Mouse (Mus musculus) urinary bladder, postnatal 14 days (tissue): ENCODE results near the gene Zfp420.

Experiments used
- DNase-seq: peaks from one replicate; pipeline ENCODE4 v3.0.0; 2021; ENCODE audit warnings: low spot score

The Zfp420 gene

GRCm38 (mm10) chr7:29904101-29904500 is 44.3 kb downstream of the Zfp420 start:
- DNase-seq, result no peak

DNA sequence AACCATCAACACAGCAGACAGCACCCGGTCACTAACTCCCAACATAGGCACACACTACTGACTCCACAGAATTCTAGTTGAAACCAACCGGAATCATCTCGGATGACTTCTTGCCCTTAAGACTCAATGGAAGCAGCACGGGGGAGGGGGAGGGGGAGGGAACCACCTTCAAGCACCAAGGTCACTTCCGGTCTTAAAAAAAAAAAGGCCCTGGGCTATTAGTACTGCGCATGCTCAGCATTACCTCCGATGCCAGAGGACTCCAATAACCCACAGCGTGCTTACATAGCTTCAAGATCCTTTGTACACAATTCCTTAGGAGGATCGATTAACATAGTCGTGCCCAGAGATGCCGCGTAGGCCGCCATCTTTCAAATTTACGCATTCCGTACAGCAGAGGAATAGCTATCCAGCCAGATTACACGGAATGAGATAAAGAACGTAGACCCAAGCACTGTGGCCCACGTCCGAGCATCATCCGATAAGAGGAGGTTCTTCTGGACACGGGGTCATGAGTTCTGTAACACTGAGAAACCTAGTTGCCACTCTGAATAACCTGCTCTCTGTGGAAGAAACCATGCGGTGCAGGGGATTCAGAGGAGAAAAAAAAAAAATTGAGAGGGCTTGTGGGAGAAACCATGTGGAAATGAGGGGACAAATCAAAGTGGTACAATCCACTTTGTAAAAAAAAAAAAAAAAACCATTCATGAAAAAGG is 46.3 kb downstream of the Zfp420 start, which contains the start of gene Zfp27:
TSS of gene Zfp27 (minus strand) at position 607 of the 716 bp plus-strand sequence.
- peak; percentile 54 for DNase-seq

DNA sequence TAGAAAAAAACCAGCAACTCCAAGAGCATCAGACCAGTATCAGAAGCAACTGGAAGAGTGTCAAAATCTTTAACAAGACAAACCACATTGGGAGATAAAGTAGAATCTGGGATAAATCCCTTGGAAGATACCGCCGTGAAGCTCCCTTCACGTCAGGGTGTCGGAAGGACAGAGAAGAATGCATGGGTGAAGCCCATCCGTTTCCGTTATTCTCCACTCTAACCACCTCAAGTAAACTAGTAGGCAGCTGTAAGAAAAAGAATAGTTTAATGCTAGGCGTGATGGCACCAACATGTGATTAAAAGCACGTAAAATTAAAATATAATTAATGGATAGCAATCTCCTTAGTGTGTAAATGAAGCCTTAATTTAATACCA is 46.9 kb downstream of the Zfp420 start:
- DNase-seq, result no peak

- no peak for DNase-seq
Observed at GRCm38 (mm10) chr7:29907206-29907605, 47.4 kb downstream of the Zfp420 start.

DNA sequence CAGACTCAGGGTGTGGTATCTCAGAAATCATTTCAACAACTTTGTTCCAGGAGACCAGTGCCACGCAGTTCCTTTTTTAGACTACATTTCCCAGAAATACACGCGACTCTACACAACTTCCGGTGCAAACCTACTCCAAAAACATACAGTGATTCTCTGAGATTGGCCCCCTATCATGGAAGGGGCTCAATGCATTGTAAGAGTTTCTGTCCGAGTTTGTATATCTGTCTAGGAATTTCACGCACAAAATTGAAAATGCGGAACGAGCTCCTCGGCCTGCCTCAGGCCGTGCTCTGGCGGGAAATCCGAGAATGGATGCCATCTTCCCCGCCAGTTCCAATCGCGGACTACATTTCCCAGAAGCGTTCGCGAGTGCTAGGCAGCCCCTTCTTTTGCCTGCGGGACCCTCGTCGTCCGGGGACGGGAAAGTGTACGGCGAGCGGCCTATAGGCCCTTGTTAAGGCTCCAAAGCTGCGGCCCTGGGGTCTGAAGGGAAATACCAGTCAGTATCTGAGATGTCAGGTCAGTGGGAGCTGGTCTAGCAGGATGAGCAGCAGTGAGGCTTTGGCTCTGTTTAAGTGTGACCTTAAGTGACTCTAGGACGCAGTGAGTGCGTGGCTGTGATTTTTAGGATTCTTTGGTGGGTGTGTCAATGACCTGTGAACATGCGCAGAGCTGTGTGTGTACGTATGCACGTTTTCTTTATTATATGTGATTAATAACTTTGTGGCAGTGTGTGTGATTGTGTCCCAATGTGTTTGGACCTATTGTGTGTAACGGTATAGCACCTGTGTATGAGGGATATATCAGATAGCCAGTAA is 48.6 kb downstream of the Zfp420 start, which contains the start of gene Zfp383:
TSS of gene Zfp383 (plus strand) at position 94 of the 821 bp plus-strand sequence.
- peak; percentile 79 for DNase-seq

- DNase-seq, result no peak
Observed at GRCm38 (mm10) chr7:29910252-29910651, 50.5 kb downstream of the Zfp420 start.

- DNase-seq, result no peak
Observed at GRCm38 (mm10) chr7:29912172-29912571, 52.4 kb downstream of the Zfp420 start.

GRCm38 (mm10) chr7:29917371-29918061 is 57.7 kb downstream of the Zfp420 start:
- no peak for DNase-seq

DNA sequence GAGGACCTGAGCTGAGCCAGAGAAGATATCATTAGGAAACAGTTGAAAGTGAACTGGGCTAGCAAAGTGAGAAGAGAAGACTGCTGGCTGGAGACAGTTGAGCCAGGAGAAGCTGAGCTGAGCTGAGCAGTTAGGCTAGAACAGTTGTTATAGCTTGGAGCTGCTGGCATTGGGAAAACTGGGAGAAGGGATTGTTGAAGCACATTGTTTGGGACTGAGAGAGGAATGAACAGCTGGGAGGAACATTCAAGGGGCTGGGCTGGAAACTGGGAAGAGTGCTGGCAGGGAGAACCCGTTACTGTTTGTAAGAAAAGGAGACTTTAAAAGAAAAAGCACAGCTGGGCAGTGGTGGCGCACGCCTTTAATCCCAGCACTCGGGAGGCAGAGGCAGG is 58.3 kb downstream of the Zfp420 start:
- DNase-seq, result no peak

DNA sequence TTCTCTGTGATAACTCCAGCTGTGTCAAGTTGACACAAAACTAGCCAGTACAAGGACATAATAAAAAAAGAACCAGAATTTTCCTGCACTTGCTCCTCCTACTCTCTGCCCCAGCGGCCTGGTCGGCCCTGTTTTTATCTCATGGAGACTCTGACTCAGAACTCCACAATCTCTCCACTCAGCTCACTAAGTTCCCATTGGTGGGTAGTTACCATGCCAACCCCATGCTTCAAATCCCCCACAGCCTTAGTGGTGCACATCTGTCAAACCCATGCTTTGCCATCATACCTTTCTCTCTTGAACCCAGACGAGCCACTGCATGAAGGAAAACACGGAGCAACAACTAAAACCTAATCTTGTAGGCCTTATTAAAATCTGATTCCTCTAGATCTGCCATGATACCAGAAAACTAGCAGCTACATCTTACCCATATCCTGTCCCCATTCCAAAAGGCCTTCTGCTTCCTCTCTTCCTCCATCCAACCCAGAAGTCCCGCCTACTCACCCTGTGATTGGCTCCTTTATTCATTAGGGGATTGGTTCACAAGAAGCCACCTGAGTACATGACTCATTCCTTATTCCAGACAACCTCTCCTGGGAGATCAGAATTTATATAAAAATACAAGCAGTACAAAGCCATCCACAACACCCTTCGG is 61.8 kb downstream of the Zfp420 start:
- no peak for DNase-seq

DNA sequence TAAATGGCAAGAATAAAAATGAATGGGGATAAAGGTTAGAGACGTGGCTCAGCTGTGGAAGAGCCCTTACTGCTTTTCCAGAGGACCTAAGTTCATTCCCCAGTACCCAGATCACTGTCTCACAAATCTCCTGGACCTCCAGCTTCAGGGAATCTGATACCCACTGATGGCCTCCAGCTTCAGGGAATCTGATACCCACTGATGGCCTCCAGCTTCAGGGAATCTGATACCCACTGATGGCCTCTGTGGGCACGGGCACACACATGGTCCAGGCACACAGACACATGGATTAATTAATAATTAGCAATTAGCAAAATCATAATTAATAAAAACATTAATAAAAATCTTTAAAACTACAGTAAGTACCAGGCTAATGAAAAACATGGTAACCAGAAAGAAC is 63.0 kb downstream of the Zfp420 start:
- no peak for DNase-seq
